Mouse (Mus musculus) bone marrow macrophage, adult 2 months (primary cell): ENCODE data around the gene Apba1.

Experiments
- CTCF ChIP-seq: IDR thresholded peaks from 2 replicates; pipeline ENCODE4 v1.5.1; 2012; ENCODE audit warnings: low read depth, mild to moderate bottlenecking, low read length, moderate library complexity
- POLR2A ChIP-seq: IDR thresholded peaks from 2 replicates; pipeline ENCODE4 v1.6.1; 2012; ENCODE audit warnings: mild to moderate bottlenecking, low read depth, low read length, borderline replicate concordance

- TF ChIP-seq CTCF (peak; percentile 78), POLR2A (no peak)
These were observed 101.6 kb downstream of the Apba1 start for GRCm38 (mm10) chr19:23860151-23860820.
